Comparison of ENCODE assay signal across 19 mouse cellular contexts in the genomic region with DNA sequence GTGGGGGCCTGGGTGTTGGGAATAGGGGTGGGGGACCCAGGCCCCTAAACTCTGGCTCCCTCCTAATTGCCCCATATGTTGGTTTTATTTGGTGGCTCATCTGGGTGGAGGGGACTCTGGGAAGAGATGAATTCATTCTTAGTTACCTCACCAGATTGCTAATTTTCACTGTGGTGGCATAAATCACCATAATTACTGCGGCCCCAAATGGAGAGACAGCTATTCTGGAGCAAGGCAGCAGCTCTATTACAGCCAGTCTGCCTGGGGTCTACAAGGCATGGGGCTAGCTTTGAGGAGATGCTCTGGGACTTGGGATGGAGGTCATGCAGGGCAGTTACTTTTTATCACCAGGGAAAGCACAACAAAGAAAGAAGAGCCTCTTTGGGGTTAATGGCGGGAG. TPM values are rescaled to one million over a fixed set of nuclear protein-coding genes. Genes with fewer than 3 reads are reported as not detected.
A peak's percentile ranks its signal among the peaks of the same experiment; 100 is the strongest.
DNase-seq lines count a peak whose midpoint lies in the region; ATAC-seq and TF ChIP-seq lines count a peak whose summit lies in the region.
"Had no signal": no experiment of that assay in that cellular context is flagged by ENCODE, and none has a peak within 500 bp of the region (broad histone marks: within the 10 kb centered on the region; RNA-seq: fewer than 3 reads in every experiment).

No protein-coding gene starts in this region.

- H3K27ac ChIP-seq in forebrain, embryonic 12.5 days, result peak overlapping the region; percentile 68
- H3K27ac ChIP-seq in forebrain, embryonic 10.5 days, result no peak overlapping the region
- peak overlapping the region; percentile 65 for H3K27ac ChIP-seq in midbrain, embryonic 12.5 days (replicated peaks)
- no peak overlapping the region for H3K27ac ChIP-seq in midbrain, postnatal 0 days (ENCODE audit: low read depth, low read length)
- H3K27ac ChIP-seq in forebrain, embryonic 16.5 days (ENCODE audit: low read length), result peak overlapping the region; percentile 87
- H3K27ac ChIP-seq in limb, embryonic 14.5 days (replicated peaks; ENCODE audit: low read depth, low read length), result no peak overlapping the region
- H3K27ac ChIP-seq: stomach, postnatal 0 days had no signal

- H3K27me3 ChIP-seq in forebrain, embryonic 12.5 days, result no peaks in the 10 kb centered on the region
- H3K27me3 ChIP-seq in forebrain, embryonic 10.5 days (ENCODE audit: poor library complexity, severe bottlenecking), result no peaks in the 10 kb centered on the region
- no peaks in the 10 kb centered on the region for H3K27me3 ChIP-seq in midbrain, embryonic 12.5 days
- no peaks in the 10 kb centered on the region for H3K27me3 ChIP-seq in midbrain, postnatal 0 days (ENCODE audit: insufficient read depth, low read length)
- H3K27me3 ChIP-seq in forebrain, embryonic 16.5 days (replicated peaks; ENCODE audit: control insufficient read depth, insufficient read depth, low read length), result no peaks in the 10 kb centered on the region
- H3K27me3 ChIP-seq in limb, embryonic 14.5 days (ENCODE audit: control insufficient read depth, insufficient read depth, low read length), result no peaks in the 10 kb centered on the region

- H3K4me3 ChIP-seq in forebrain, embryonic 12.5 days (replicated peaks), result no peak overlapping the region
- H3K4me3 ChIP-seq in forebrain, embryonic 10.5 days, result no peak overlapping the region
- no peak overlapping the region for H3K4me3 ChIP-seq in midbrain, embryonic 12.5 days
- H3K4me3 ChIP-seq in midbrain, postnatal 0 days (ENCODE audit: low read depth, low read length), result no peak overlapping the region
- H3K4me3 ChIP-seq in forebrain, embryonic 16.5 days (replicated peaks; ENCODE audit: low read length), result no peak overlapping the region
- H3K4me3 ChIP-seq in limb, embryonic 14.5 days (replicated peaks; ENCODE audit: low read length), result no peak overlapping the region

- H3K36me3 ChIP-seq in forebrain, embryonic 12.5 days (replicated peaks), result no peaks in the 10 kb centered on the region
- no peaks in the 10 kb centered on the region for H3K36me3 ChIP-seq in forebrain, embryonic 10.5 days (replicated peaks)
- no peaks in the 10 kb centered on the region for H3K36me3 ChIP-seq in midbrain, embryonic 12.5 days
- no peaks in the 10 kb centered on the region for H3K36me3 ChIP-seq in midbrain, postnatal 0 days (ENCODE audit: insufficient read depth, low read length)
- no peaks in the 10 kb centered on the region for H3K36me3 ChIP-seq in forebrain, embryonic 16.5 days (ENCODE audit: control insufficient read depth, insufficient read depth)
- no peaks in the 10 kb centered on the region for H3K36me3 ChIP-seq in limb, embryonic 14.5 days (ENCODE audit: control insufficient read depth, insufficient read depth, low read length)

- DNase-seq in forebrain, embryonic 10.5 days (ENCODE audit: extremely low spot score, low spot score), result no peak
- DNase-seq in midbrain, postnatal 0 days (ENCODE audit: low spot score), result no peak
- DNase-seq in limb, embryonic 14.5 days (ENCODE audit: low spot score), result no peak
- no peak for DNase-seq in T-cell, adult 2 months (ENCODE audit: low spot score)
- no peak for DNase-seq in heart, postnatal 4 days
- DNase-seq: adrenal gland, postnatal 25 days; cerebellum, adult 11-12 months; cerebellum, postnatal 25 days; heart, adult 11 months; liver; lung, postnatal 10 days; right cerebral cortex, adult 18-20 months had no signal

- TF ChIP-seq CTCF in midbrain, postnatal 0 days (IDR thresholded peaks at IDR 0.05), result no peak

- peaks cover 9% of the 10 kb centered on the region for H3K4me1 ChIP-seq in forebrain, embryonic 12.5 days
- H3K4me1 ChIP-seq in forebrain, embryonic 10.5 days, result peaks cover 9% of the 10 kb centered on the region
- H3K4me1 ChIP-seq in midbrain, embryonic 12.5 days, result peaks cover 6% of the 10 kb centered on the region
- no peaks in the 10 kb centered on the region for H3K4me1 ChIP-seq in midbrain, postnatal 0 days (ENCODE audit: insufficient read depth, low read length)
- peaks cover 11% of the 10 kb centered on the region for H3K4me1 ChIP-seq in forebrain, embryonic 16.5 days (replicated peaks; ENCODE audit: control insufficient read depth, insufficient read depth, low read length)
- no peaks in the 10 kb centered on the region for H3K4me1 ChIP-seq in limb, embryonic 14.5 days (ENCODE audit: control insufficient read depth, insufficient read depth, low read length)

- H3K9ac ChIP-seq in forebrain, embryonic 12.5 days, result no peak overlapping the region
- H3K9ac ChIP-seq in midbrain, embryonic 12.5 days (replicated peaks), result no peak overlapping the region
- H3K9ac ChIP-seq in midbrain, postnatal 0 days (replicated peaks; ENCODE audit: low read length, poor library complexity, severe bottlenecking), result no peak overlapping the region
- H3K9ac ChIP-seq in forebrain, embryonic 16.5 days (replicated peaks; ENCODE audit: low read depth, low read length), result no peak overlapping the region
- H3K9ac ChIP-seq in limb, embryonic 14.5 days (ENCODE audit: low read depth, low read length, severe bottlenecking), result 0 out of 2 replicates have a peak overlapping the region, but pooled peaks have one; percentile 2

- ATAC-seq in forebrain, embryonic 12.5 days (ENCODE audit: low FRiP score), result no peak
- no peak for ATAC-seq in midbrain, embryonic 12.5 days (ENCODE audit: low FRiP score, low read depth)
- no peak for ATAC-seq in midbrain, postnatal 0 days (ENCODE audit: low FRiP score)
- peak; percentile 79 for ATAC-seq in forebrain, embryonic 16.5 days
- no peak for ATAC-seq in limb, embryonic 14.5 days (ENCODE audit: low FRiP score, low read depth)
- ATAC-seq: intestine, embryonic 16.5 days had no signal

- TF ChIP-seq POLR2A in limb, embryonic 14.5 days (IDR thresholded peaks at IDR 0.05; ENCODE audit: borderline replicate concordance, extremely low read depth, insufficient read depth, insufficient read length), result no peak

- no peak overlapping the region for H3K4me2 ChIP-seq in forebrain, embryonic 12.5 days
- no peak overlapping the region for H3K4me2 ChIP-seq in midbrain, embryonic 12.5 days (replicated peaks)
- no peak overlapping the region for H3K4me2 ChIP-seq in midbrain, postnatal 0 days (ENCODE audit: low read depth, low read length, poor library complexity, severe bottlenecking)
- no peak overlapping the region for H3K4me2 ChIP-seq in forebrain, embryonic 16.5 days (ENCODE audit: low read length)
- H3K4me2 ChIP-seq in limb, embryonic 14.5 days (replicated peaks; ENCODE audit: low read depth, low read length, severe bottlenecking), result no peak overlapping the region

- 45% methylated on average over 2 of the region's 2 CpGs for WGBS in forebrain, embryonic 12.5 days
- WGBS in forebrain, embryonic 10.5 days, result 63% methylated on average over 2 of the region's 2 CpGs
- WGBS in midbrain, embryonic 12.5 days, result 30% methylated on average over 2 of the region's 2 CpGs
- 41% methylated on average over 2 of the region's 2 CpGs for WGBS in midbrain, postnatal 0 days
- WGBS in forebrain, embryonic 16.5 days, result 23% methylated on average over 2 of the region's 2 CpGs
- 28% methylated on average over 2 of the region's 2 CpGs for WGBS in limb, embryonic 14.5 days

- H3K9me3 ChIP-seq in forebrain, embryonic 12.5 days, result no peaks in the 10 kb centered on the region
- no peaks in the 10 kb centered on the region for H3K9me3 ChIP-seq in forebrain, embryonic 10.5 days
- no peaks in the 10 kb centered on the region for H3K9me3 ChIP-seq in midbrain, embryonic 12.5 days
- H3K9me3 ChIP-seq in midbrain, postnatal 0 days (ENCODE audit: low read length), result no peaks in the 10 kb centered on the region
- H3K9me3 ChIP-seq in forebrain, embryonic 16.5 days (ENCODE audit: control insufficient read depth, low read length), result no peaks in the 10 kb centered on the region
- no peaks in the 10 kb centered on the region for H3K9me3 ChIP-seq in limb, embryonic 14.5 days (ENCODE audit: control insufficient read depth, low read length)

RNA-seq across cellular contexts. Expression of a gene that starts 6.0 kb away (rescaled TPM):
- 45.6 and 46.8 TPM in 2 replicates for polyA plus RNA-seq in forebrain, embryonic 12.5 days (2016; fragmentation: Nextera tagmentation; extraction: Ambion mirVana)
- polyA plus RNA-seq in forebrain, embryonic 10.5 days (2016; fragmentation: Nextera tagmentation; extraction: Ambion mirVana), result 44.7 and 51.2 TPM in 2 replicates
- 46.9 and 48.0 TPM in 2 replicates for polyA plus RNA-seq in midbrain, embryonic 12.5 days (2016; fragmentation: Nextera tagmentation; extraction: Ambion mirVana)
- 25.7 and 28.5 TPM in 2 replicates for total RNA-seq in midbrain, postnatal 0 days (2014; rRNA removed)
- 22.2 and 30.6 TPM in 2 replicates for polyA plus RNA-seq in midbrain, postnatal 0 days (2015; fragmentation: Nextera tagmentation; extraction: Ambion mirVana)
- polyA plus RNA-seq in forebrain, embryonic 16.5 days (2015; fragmentation: Nextera tagmentation; extraction: Ambion mirVana), result 39.9 and 41.9 TPM in 2 replicates
- polyA plus RNA-seq in limb, embryonic 14.5 days (2012; rRNA removed), result 25.0 and 27.0 TPM in 2 replicates
- polyA plus RNA-seq in limb, embryonic 14.5 days (2014; fragmentation: Nextera tagmentation; extraction: Ambion mirVana), result 29.2 and 33.7 TPM in 2 replicates
- total RNA-seq in heart, postnatal 4 days (2021), result 10 to 100 TPM; 21.6 to 21.7 TPM

RNA-seq across cellular contexts. Expression of a gene that starts 58.4 kb away (rescaled TPM):
- 4.7 and 7.0 TPM in 2 replicates for polyA plus RNA-seq in forebrain, embryonic 12.5 days (2016; fragmentation: Nextera tagmentation; extraction: Ambion mirVana)
- polyA plus RNA-seq in forebrain, embryonic 10.5 days (2016; fragmentation: Nextera tagmentation; extraction: Ambion mirVana), result 10.2 and 15.0 TPM in 2 replicates
- polyA plus RNA-seq in midbrain, embryonic 12.5 days (2016; fragmentation: Nextera tagmentation; extraction: Ambion mirVana), result 4.1 and 4.3 TPM in 2 replicates
- total RNA-seq in midbrain, postnatal 0 days (2014; rRNA removed), result 25.6 and 30.4 TPM in 2 replicates
- polyA plus RNA-seq in midbrain, postnatal 0 days (2015; fragmentation: Nextera tagmentation; extraction: Ambion mirVana), result 18.4 and 18.5 TPM in 2 replicates
- polyA plus RNA-seq in forebrain, embryonic 16.5 days (2015; fragmentation: Nextera tagmentation; extraction: Ambion mirVana), result 6.8 and 7.3 TPM in 2 replicates
- polyA plus RNA-seq in limb, embryonic 14.5 days (2012; rRNA removed), result 24.2 and 31.6 TPM in 2 replicates
- polyA plus RNA-seq in limb, embryonic 14.5 days (2014; fragmentation: Nextera tagmentation; extraction: Ambion mirVana), result 9.4 and 11.7 TPM in 2 replicates
- 1 to 10 TPM; 6.6 to 6.8 TPM for total RNA-seq in heart, postnatal 4 days (2021)
- total RNA-seq: hematopoietic stem cell, adult 5-6 weeks; megakaryocyte, adult 5-6 weeks had no signal

Comparison
In these comparisons a context has a peak if more than half of its experiments do, and no peak if none do; other contexts are left out.
1. H3K27ac ChIP-seq: peak in forebrain, embryonic 12.5 days (single experiment), midbrain, embryonic 12.5 days (single experiment) and forebrain, embryonic 16.5 days (single experiment); none in forebrain, embryonic 10.5 days (single experiment), midbrain, postnatal 0 days (single experiment) and limb, embryonic 14.5 days (single experiment).